Mouse (Mus musculus) liver, embryonic 14.5 days (tissue): Measurements from ENCODE around the gene Pdxk. TPM values are rescaled to one million over a fixed set of nuclear protein-coding genes. Genes with fewer than 3 reads are reported as not detected.

Source experiments
- ATAC-seq: fragments of 200-750 bp; cut with Nextera tagmentation; 2 replicates; pipeline ENCODE4 v1.8.0; 2017; ENCODE audit warnings: moderate number of reproducible peaks, mild to moderate bottlenecking, moderate library complexity; ENCODE audit not compliant: insufficient read depth
- DNase-seq, 3 experiments: peaks; one replicate each; pipeline ENCODE4 v3.0.0-alpha.2; 2012 to 2013; ENCODE audit warnings: low read depth in 3 of 3, low spot score in 3 of 3
- H3K27ac ChIP-seq: fragments of 300-500 bp; sonication (generic); 2 replicates; pipeline ENCODE4 v1.5.1; 2014; ENCODE audit warnings: moderate library complexity, mild to moderate bottlenecking, control low read depth, inconsistent platforms
- H3K27me3 ChIP-seq: fragments of 300-500 bp; sonication (generic); 2 replicates; pipeline ENCODE4 v1.6.1; 2014; ENCODE audit warnings: mild to moderate bottlenecking, low read length, moderate library complexity; ENCODE audit not compliant: control insufficient read depth, insufficient read depth
- H3K36me3 ChIP-seq: fragments of 300-500 bp; sonication (generic); replicated peaks from 2 replicates; pipeline ENCODE4 v1.6.1; 2014; ENCODE audit warnings: low read depth; ENCODE audit not compliant: control insufficient read depth, insufficient read depth
- H3K4me1 ChIP-seq, 2 experiments: fragments of 200-500 bp in 1 of 2; fragments of 300-500 bp in 1 of 2; sonication (generic) in 1 of 2; replicated peaks; 2 replicates each; pipeline ENCODE4 v1.6.1; 2012 to 2014; ENCODE audit warnings: antibody characterized with exemption in 1 of 2, inconsistent platforms in 1 of 2, low read length in 1 of 2; ENCODE audit not compliant: control insufficient read depth in 2 of 2, insufficient read depth in 2 of 2
- H3K4me2 ChIP-seq: fragments of 300-500 bp; sonication (generic); 2 replicates; pipeline ENCODE4 v1.6.1; 2014; ENCODE audit warnings: low read depth, mild to moderate bottlenecking, control low read depth, moderate library complexity
- H3K4me3 ChIP-seq, 2 experiments: fragments of 200-500 bp in 1 of 2; fragments of 300-500 bp in 1 of 2; sonication (generic) in 1 of 2; 2 replicates each; pipeline ENCODE4 v1.5.1; 2012 to 2014; ENCODE audit warnings: low read depth in 2 of 2, low read length in 2 of 2, mild to moderate bottlenecking in 2 of 2, control low read depth in 1 of 2, inconsistent platforms in 1 of 2, moderate library complexity in 1 of 2; ENCODE audit not compliant: insufficient read depth in 1 of 2
- H3K9ac ChIP-seq: fragments of 300-500 bp; sonication (generic); replicated peaks from 2 replicates; pipeline ENCODE4 v1.6.1; 2014; ENCODE audit warnings: mild to moderate bottlenecking, control low read depth, moderate library complexity
- H3K9me3 ChIP-seq: fragments of 300-500 bp; sonication (generic); 2 replicates; pipeline ENCODE4 v1.6.1; 2016; ENCODE audit warnings: low read length, mixed read lengths; ENCODE audit not compliant: control insufficient read depth
- CTCF ChIP-seq: IDR thresholded peaks from 2 replicates; pipeline ENCODE4 v1.5.1; 2016; ENCODE audit warnings: antibody characterized with exemption, low read depth, control low read depth
- EP300 ChIP-seq: IDR thresholded peaks from 2 replicates; pipeline ENCODE4 v1.6.1; 2016; ENCODE audit warnings: antibody characterized with exemption, low read depth
- WGBS: fragments of 180-500 bp; shearing (Covaris S2); extraction: QIAGEN DNeasy Blood & Tissue Kit; methylation state at CpG from one replicate; pipeline ENCODE4 v1.1.7; 2014; ENCODE audit not compliant: insufficient replicate concordance; 5-methylcytosine and 5-hydroxymethylcytosine counted together
- polyA plus RNA-seq, 2 experiments: library from polyadenylated mRNA; depleted of rRNA in 1 of 2; stranded (reverse) in 1 of 2; unstranded in 1 of 2; fragments of >200 nt; fragmentation: Nextera tagmentation in 1 of 2; extraction: Ambion mirVana in 1 of 2; gene quantifications; 2 replicates each; pipeline versions ENCODE4 v1.2.1 to v1.2.3; 2012 to 2014

The Pdxk gene
- polyA plus RNA-seq, 2 experiments, result 2.9 to 3.3 TPM

GRCm38 (mm10) chr10:78481928-78482499 is 17.2 kb upstream of the Pdxk start:
- H3K4me2 ChIP-seq, result peak overlapping the region; percentile 86
- H3K36me3 ChIP-seq, result no peaks in the 10 kb centered on the region
- peak; percentile 55 to 69 (median 66) for DNase-seq
- TF ChIP-seq EP300 (no peak), CTCF (peak; percentile 39)
- peak overlapping the region; percentile 62 for H3K9ac ChIP-seq
- H3K9me3 ChIP-seq, result no peaks in the 10 kb centered on the region
- H3K27me3 ChIP-seq, result no peaks in the 10 kb centered on the region
- no peak overlapping the region for H3K27ac ChIP-seq
- peak; percentile 93 for ATAC-seq
- under 1% methylated on average over 35 of the region's 35 CpGs for WGBS
- H3K4me1 ChIP-seq, result peaks cover 0 to 13% of the 10 kb centered on the region in 2 experiments; a peak in 2 of 4 replicates
- H3K4me3 ChIP-seq, result peak overlapping the region; percentile 59 to 65

GRCm38 (mm10) chr10:78480954-78481927 is 16.5 kb upstream of the Pdxk start:
- no peak for ATAC-seq
- H3K9ac ChIP-seq, result peak overlapping the region; percentile 62
- TF ChIP-seq EP300, result no peak
- no peak for TF ChIP-seq CTCF

GRCm38 (mm10) chr10:78476821-78477220 is 12.0 kb upstream of the Pdxk start:
- Histone ChIP-seq H3K9me3 (no peaks in the 10 kb centered on the region), H3K27me3 (no peaks in the 10 kb centered on the region), H3K36me3 (no peaks in the 10 kb centered on the region), H3K27ac (no peak overlapping the region), H3K4me1 (peaks cover 0 to 5% of the 10 kb centered on the region in 2 experiments; a peak in 2 of 4 replicates), H3K9ac (no peak overlapping the region), H3K4me2 (no peak overlapping the region), H3K4me3 (no peak overlapping the region)
- no peak for TF ChIP-seq EP300
- TF ChIP-seq CTCF, result no peak
- ATAC-seq (no peak), DNase-seq (no peak)
- WGBS, result 18% methylated on average over 4 of the region's 4 CpGs

More at GRCm38 (mm10) chr10:78480954-78481927, 16.5 kb upstream of the Pdxk start:
- H3K36me3 ChIP-seq, result no peaks in the 10 kb centered on the region
- H3K9me3 ChIP-seq, result no peaks in the 10 kb centered on the region
- no peak for DNase-seq
- 24% methylated on average over 21 of the region's 21 CpGs for WGBS
- H3K27ac ChIP-seq, result no peak overlapping the region
- no peaks in the 10 kb centered on the region for H3K27me3 ChIP-seq
- H3K4me2 ChIP-seq, result peak overlapping the region; percentile 86
- H3K4me1 ChIP-seq, result peaks cover 0 to 13% of the 10 kb centered on the region in 2 experiments; a peak in 2 of 4 replicates
- peak overlapping the region; percentile 59 to 65 for H3K4me3 ChIP-seq

DNA sequence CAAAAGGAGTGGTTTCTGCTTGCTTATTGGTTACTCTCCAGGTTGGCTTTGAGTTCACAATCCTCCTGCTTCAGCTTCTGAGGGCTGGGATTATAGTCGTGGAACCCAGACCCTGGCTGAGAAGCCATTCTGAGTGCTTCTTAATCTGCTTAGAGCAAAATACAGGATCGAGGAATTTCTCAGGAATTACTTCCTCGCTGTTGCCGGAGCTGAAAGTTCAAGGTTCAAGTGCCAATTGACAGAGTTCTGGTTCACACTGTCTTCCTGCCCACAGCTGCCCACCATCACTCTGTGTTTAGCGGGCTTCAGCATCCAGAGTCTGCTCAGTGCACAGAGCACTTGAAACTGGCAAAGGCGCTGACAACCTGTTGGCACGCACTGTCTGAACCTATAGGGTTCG is 10.0 kb upstream of the Pdxk start:
- WGBS, result 58% methylated on average over 8 of the region's 8 CpGs
- Histone ChIP-seq H3K27me3 (no peaks in the 10 kb centered on the region), H3K9ac (no peak overlapping the region), H3K4me1 (0 out of 4 replicates have a peak, but pooled peaks cover 0 to 4% of the 10 kb centered on the region in 2 experiments), H3K4me2 (no peak overlapping the region), H3K4me3 (no peak overlapping the region), H3K27ac (no peak overlapping the region), H3K9me3 (no peaks in the 10 kb centered on the region), H3K36me3 (no peaks in the 10 kb centered on the region)
- TF ChIP-seq EP300 (no peak), CTCF (no peak)
- ATAC-seq (no peak), DNase-seq (no peak)

GRCm38 (mm10) chr10:78473434-78473833 is 8.7 kb upstream of the Pdxk start:
- H3K36me3 ChIP-seq, result no peaks in the 10 kb centered on the region
- DNase-seq (no peak), ATAC-seq (no peak)
- H3K4me1 ChIP-seq, result 0 out of 4 replicates have a peak, but pooled peaks cover 0 to 4% of the 10 kb centered on the region in 2 experiments
- no peak overlapping the region for H3K4me3 ChIP-seq
- H3K27me3 ChIP-seq, result no peaks in the 10 kb centered on the region
- no peak overlapping the region for H3K4me2 ChIP-seq
- 37% methylated on average over 5 of the region's 5 CpGs for WGBS
- H3K9ac ChIP-seq, result no peak overlapping the region
- H3K27ac ChIP-seq, result no peak overlapping the region
- H3K9me3 ChIP-seq, result no peaks in the 10 kb centered on the region
- TF ChIP-seq EP300 (no peak), CTCF (no peak)
